Mouse (Mus musculus) midbrain, postnatal 0 days (tissue): ENCODE measurements around the gene P2rx6. TPM values are rescaled to one million over a fixed set of nuclear protein-coding genes. Genes with fewer than 3 reads are reported as not detected.
"Not testable (repeated sequence)": the region's sequence is repeated elsewhere in the genome, so short reads cannot be mapped to it uniquely, and the experiment has no call there.

Source experiments
- ATAC-seq: fragments of 200-750 bp; cut with Nextera tagmentation; 2 replicates; pipeline ENCODE4 v1.8.0; 2017; ENCODE audit warnings: moderate number of reproducible peaks, mild to moderate bottlenecking, moderate TSS enrichment, moderate library complexity; ENCODE audit not compliant: low FRiP score
- DNase-seq: peaks from one replicate; pipeline ENCODE4 v3.0.0-alpha.2; 2015; ENCODE audit warnings: low spot score
- H3K27ac ChIP-seq: fragments of 300-500 bp; sonication (generic); 2 replicates; pipeline ENCODE4 v1.5.1; 2014; ENCODE audit warnings: low read depth, mild to moderate bottlenecking, low read length, mixed read lengths
- H3K27me3 ChIP-seq: fragments of 300-500 bp; sonication (generic); 2 replicates; pipeline ENCODE4 v1.6.1; 2014; ENCODE audit warnings: low read length, control low read depth, mixed read lengths; ENCODE audit not compliant: insufficient read depth
- H3K36me3 ChIP-seq: fragments of 300-500 bp; sonication (generic); 2 replicates; pipeline ENCODE4 v1.6.1; 2014; ENCODE audit warnings: low read length, control low read depth, mixed read lengths; ENCODE audit not compliant: insufficient read depth
- H3K4me1 ChIP-seq: fragments of 300-500 bp; sonication (generic); 2 replicates; pipeline ENCODE4 v1.6.1; 2014; ENCODE audit warnings: mild to moderate bottlenecking, control low read depth, antibody characterized with exemption, low read length, mixed read lengths; ENCODE audit not compliant: insufficient read depth
- H3K4me2 ChIP-seq: fragments of 300-500 bp; sonication (generic); 2 replicates; pipeline ENCODE4 v1.6.1; 2014; ENCODE audit warnings: low read depth, mild to moderate bottlenecking, low read length, mixed read lengths; ENCODE audit not compliant: poor library complexity, severe bottlenecking
- H3K4me3 ChIP-seq: fragments of 300-500 bp; sonication (generic); 2 replicates; pipeline ENCODE4 v1.5.1; 2014; ENCODE audit warnings: low read depth, mild to moderate bottlenecking, low read length, moderate library complexity
- H3K9ac ChIP-seq: fragments of 300-500 bp; sonication (generic); replicated peaks from 2 replicates; pipeline ENCODE4 v1.6.1; 2014; ENCODE audit warnings: mild to moderate bottlenecking, low read length, moderate library complexity, mixed read lengths; ENCODE audit not compliant: poor library complexity, severe bottlenecking
- H3K9me3 ChIP-seq: fragments of 300-500 bp; sonication (generic); 2 replicates; pipeline ENCODE4 v1.6.1; 2016; ENCODE audit warnings: low read length, control low read depth
- CTCF ChIP-seq: IDR thresholded peaks from 2 replicates; pipeline ENCODE4 v1.5.1; 2016; ENCODE audit warnings: antibody characterized with exemption, mild to moderate bottlenecking
- WGBS: fragments of 180-500 bp; shearing (Covaris S2); extraction: QIAGEN DNeasy Blood & Tissue Kit; methylation state at CpG from one replicate; pipeline ENCODE4 v1.1.7; 2014; 5-methylcytosine and 5-hydroxymethylcytosine counted together
- polyA plus RNA-seq: library from polyadenylated mRNA; unstranded; fragments of >200 nt; fragmentation: Nextera tagmentation; extraction: Ambion mirVana; gene quantifications from 2 replicates; pipeline ENCODE4 v1.2.1, GENCODE M21; 2015
- total RNA-seq: library from RNA; depleted of rRNA; stranded (reverse); fragments of >200 nt; gene quantifications from 2 replicates; pipeline ENCODE4 v1.2.3, GENCODE M21; 2014

The P2rx6 gene
- total and polyA plus RNA-seq, 2 experiments from 2014 or later = 2.6 to 2.9 TPM

GRCm38 (mm10) chr16:17614740-17615139 lies 53.1 kb downstream of the P2rx6 start:
- peak; percentile 67 for TF ChIP-seq CTCF
- H3K27ac ChIP-seq, H3K9me3 ChIP-seq, H3K4me2 ChIP-seq, H3K4me1 ChIP-seq, ATAC-seq, DNase-seq, H3K36me3 ChIP-seq, H3K9ac ChIP-seq, H3K27me3 ChIP-seq, H3K4me3 ChIP-seq: not testable (repeated sequence)
- 92% methylated on average over 6 of the region's 6 CpGs for WGBS

GRCm38 (mm10) chr16:17616212-17616611 lies 54.5 kb downstream of the P2rx6 start:
- Histone ChIP-seq H3K9me3 (no peaks in the 10 kb centered on the region), H3K4me1 (no peaks in the 10 kb centered on the region; the same call in 1 of the 2 replicates), H3K9ac (no peak overlapping the region), H3K4me2 (no peak overlapping the region), H3K27ac (no peak overlapping the region), H3K36me3 (no peaks in the 10 kb centered on the region), H3K27me3 (no peaks in the 10 kb centered on the region), H3K4me3 (no peak overlapping the region)
- no peak for TF ChIP-seq CTCF
- WGBS = 85% methylated on average over 5 of the region's 5 CpGs
- ATAC-seq (no peak), DNase-seq (no peak)

- no peaks in the 10 kb centered on the region; the same call in 1 of the 2 replicates for H3K4me1 ChIP-seq
- TF ChIP-seq CTCF = peak; percentile 76
- H3K4me2 ChIP-seq = no peak overlapping the region
- no peak overlapping the region for H3K9ac ChIP-seq
- DNase-seq (peak; percentile 48), ATAC-seq (0 out of 2 replicates have a peak, but pooled peaks have one; percentile 20)
- no peak overlapping the region for H3K4me3 ChIP-seq
- no peak overlapping the region for H3K27ac ChIP-seq
- no peaks in the 10 kb centered on the region for H3K9me3 ChIP-seq
- 11% methylated on average over 13 of the region's 13 CpGs for WGBS
- no peaks in the 10 kb centered on the region for H3K27me3 ChIP-seq
- peaks cover 3% of the 10 kb centered on the region; the same call in 1 of the 2 replicates for H3K36me3 ChIP-seq
These were observed 56.4 kb downstream of the P2rx6 start for GRCm38 (mm10) chr16:17617922-17618565.

GRCm38 (mm10) chr16:17619198-17620105 lies 57.8 kb downstream of the P2rx6 start, which contains the start of gene Smpd4:
Gene Smpd4 (plus strand): TSS chr16:17619354.
- no peak within 1 kb of the TSS for H3K27ac ChIP-seq
- H3K4me1 ChIP-seq = no peaks in the 10 kb centered on the region; the same call in 1 of the 2 replicates
- 3% methylated on average over 55 of the region's 60 CpGs for WGBS
- peak within 1 kb of the TSS; percentile 99 for H3K4me3 ChIP-seq
- no peak for TF ChIP-seq CTCF
- H3K9me3 ChIP-seq = no peaks in the 10 kb centered on the region
- ATAC-seq (peak; percentile 81), DNase-seq (peak; percentile 90)
- peaks cover 8% of the 10 kb centered on the region; the same call in 1 of the 2 replicates for H3K36me3 ChIP-seq
- peak within 1 kb of the TSS; percentile 86 for H3K4me2 ChIP-seq
- H3K9ac ChIP-seq = peak within 1 kb of the TSS; percentile 94
- H3K27me3 ChIP-seq = no peaks in the 10 kb centered on the region

- Histone ChIP-seq H3K36me3 (peaks cover 20% of the 10 kb centered on the region), H3K9ac (no peak overlapping the region), H3K4me3 (no peak overlapping the region), H3K27me3 (no peaks in the 10 kb centered on the region), H3K9me3 (no peaks in the 10 kb centered on the region), H3K4me1 (no peaks in the 10 kb centered on the region; the same call in 1 of the 2 replicates), H3K4me2 (no peak overlapping the region), H3K27ac (no peak overlapping the region)
- 91% methylated on average over 1 of the region's 1 CpGs for WGBS
- DNase-seq = no peak
- ATAC-seq = no peak
- no peak for TF ChIP-seq CTCF
These were observed 60.3 kb downstream of the P2rx6 start for GRCm38 (mm10) chr16:17621936-17622335.
